Mouse (Mus musculus) lung, embryonic 16.5 days (tissue): ENCODE data around the gene Ttc7. TPM values are rescaled to one million over a fixed set of nuclear protein-coding genes. Genes with fewer than 3 reads are reported as not detected.

Source experiments
- ATAC-seq: fragments of 200-750 bp; cut with Nextera tagmentation; 2 replicates; pipeline ENCODE4 v1.8.0; 2017; ENCODE audit warnings: low read depth, mild to moderate bottlenecking, moderate library complexity
- H3K27ac ChIP-seq: fragments of 300-500 bp; sonication (generic); 2 replicates; pipeline ENCODE4 v1.5.1; 2014; ENCODE audit warnings: mild to moderate bottlenecking, control low read depth, low read length
- H3K27me3 ChIP-seq: fragments of 300-500 bp; sonication (generic); 2 replicates; pipeline ENCODE4 v1.6.1; 2014; ENCODE audit warnings: low read depth, low read length, mixed read lengths; ENCODE audit not compliant: control insufficient read depth, insufficient read depth
- H3K36me3 ChIP-seq: fragments of 300-500 bp; sonication (generic); 2 replicates; pipeline ENCODE4 v1.6.1; 2014; ENCODE audit warnings: low read length; ENCODE audit not compliant: control insufficient read depth, insufficient read depth
- H3K4me1 ChIP-seq: fragments of 300-500 bp; sonication (generic); replicated peaks from 2 replicates; pipeline ENCODE4 v1.6.1; 2014; ENCODE audit warnings: low read length, mixed read lengths; ENCODE audit not compliant: control insufficient read depth, insufficient read depth
- H3K4me2 ChIP-seq: fragments of 300-500 bp; sonication (generic); 2 replicates; pipeline ENCODE4 v1.6.1; 2014; ENCODE audit warnings: low read depth, low read length, control low read depth
- H3K4me3 ChIP-seq: fragments of 300-500 bp; sonication (generic); 2 replicates; pipeline ENCODE4 v1.5.1; 2014; ENCODE audit warnings: mild to moderate bottlenecking, low read length, control low read depth
- H3K9ac ChIP-seq: fragments of 300-500 bp; sonication (generic); 2 replicates; pipeline ENCODE4 v1.6.1; 2014; ENCODE audit warnings: low read length, control low read depth
- H3K9me3 ChIP-seq: fragments of 300-500 bp; sonication (generic); 2 replicates; pipeline ENCODE4 v1.6.1; 2016; ENCODE audit warnings: low read length; ENCODE audit not compliant: control insufficient read depth
- WGBS: fragments of 180-500 bp; shearing (Covaris S2); extraction: QIAGEN DNeasy Blood & Tissue Kit; methylation state at CpG from one replicate; pipeline ENCODE4 v1.1.7; 2014; 5-methylcytosine and 5-hydroxymethylcytosine counted together
- polyA plus RNA-seq: library from polyadenylated mRNA; unstranded; fragments of >200 nt; fragmentation: Nextera tagmentation; extraction: Ambion mirVana; gene quantifications from 2 replicates; pipeline ENCODE4 v1.2.1, GENCODE M21; 2015

Ttc7 gene
- polyA plus RNA-seq, 1 experiment from 2014 or later = 6.4 TPM

GRCm38 (mm10) chr17:87351241-87352105 lies 68.8 kb downstream of the Ttc7 start:
- H3K36me3 ChIP-seq = no peaks in the 10 kb centered on the region
- WGBS = 16% methylated on average over 20 of the region's 20 CpGs
- H3K27ac ChIP-seq = peak overlapping the region; percentile 55
- no peak overlapping the region for H3K4me3 ChIP-seq
- H3K9me3 ChIP-seq = no peaks in the 10 kb centered on the region
- peak overlapping the region; percentile 10; the same call in 1 of the 2 replicates for H3K9ac ChIP-seq
- H3K4me2 ChIP-seq = no peak overlapping the region
- ATAC-seq = peak; percentile 44
- H3K27me3 ChIP-seq = no peaks in the 10 kb centered on the region
- H3K4me1 ChIP-seq = peaks cover 19% of the 10 kb centered on the region

DNA sequence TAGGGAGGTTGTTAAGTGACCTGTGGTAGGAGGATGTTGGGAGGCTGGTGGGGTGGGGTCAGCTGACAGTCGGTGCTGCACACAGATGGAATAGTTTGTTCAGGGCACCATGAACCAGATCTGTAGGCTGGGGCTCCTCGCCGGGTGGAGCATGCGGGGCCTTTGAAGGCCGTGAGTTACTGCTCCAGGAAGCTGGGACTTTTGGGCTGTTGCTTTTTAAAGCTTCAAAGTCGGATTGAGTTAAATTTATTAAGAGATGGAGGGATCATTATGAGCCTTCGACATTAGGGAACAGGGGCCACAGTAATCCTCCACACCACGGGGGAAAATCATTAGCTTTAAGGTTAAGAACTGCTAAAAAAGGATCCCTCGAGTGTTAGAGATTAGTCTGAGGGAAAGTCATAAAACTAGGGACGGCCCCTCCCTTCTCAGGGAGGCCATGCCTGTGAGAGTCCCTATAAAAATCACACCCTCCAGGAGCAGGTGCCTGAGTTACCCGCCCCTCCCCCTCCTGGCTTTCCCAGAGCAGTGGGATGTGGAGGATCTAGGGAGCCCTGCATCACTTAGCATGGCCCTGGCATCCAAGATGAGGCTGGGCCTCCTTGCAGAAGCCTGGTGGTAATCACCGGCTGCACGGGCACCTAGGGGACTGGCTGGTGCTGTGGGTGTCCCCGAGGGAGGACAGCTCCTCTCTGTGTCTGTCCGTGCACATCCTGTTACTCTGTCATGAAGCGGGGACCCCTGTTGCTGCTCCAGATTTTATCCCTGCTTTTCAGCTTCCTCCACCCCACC lies 69.6 kb downstream of the Ttc7 start:
- no peak for ATAC-seq
- Histone ChIP-seq H3K4me2 (no peak overlapping the region), H3K27me3 (no peaks in the 10 kb centered on the region), H3K9me3 (no peaks in the 10 kb centered on the region), H3K4me1 (peaks cover 19% of the 10 kb centered on the region), H3K4me3 (no peak overlapping the region), H3K9ac (no peak overlapping the region), H3K27ac (no peak overlapping the region; the same call in 1 of the 2 replicates), H3K36me3 (no peaks in the 10 kb centered on the region)
- 51% methylated on average over 16 of the region's 16 CpGs for WGBS

GRCm38 (mm10) chr17:87352898-87353225 lies 70.2 kb downstream of the Ttc7 start:
- Histone ChIP-seq H3K4me1 (peaks cover 19% of the 10 kb centered on the region), H3K27ac (no peak overlapping the region), H3K9me3 (no peaks in the 10 kb centered on the region), H3K4me3 (no peak overlapping the region), H3K36me3 (no peaks in the 10 kb centered on the region), H3K4me2 (no peak overlapping the region), H3K9ac (no peak overlapping the region), H3K27me3 (no peaks in the 10 kb centered on the region)
- no peak for ATAC-seq
- WGBS = 63% methylated on average over 1 of the region's 1 CpGs

- Histone ChIP-seq H3K4me2 (no peak overlapping the region), H3K4me3 (no peak overlapping the region), H3K27ac (no peak overlapping the region), H3K36me3 (no peaks in the 10 kb centered on the region), H3K4me1 (peaks cover 19% of the 10 kb centered on the region), H3K9me3 (no peaks in the 10 kb centered on the region), H3K9ac (no peak overlapping the region), H3K27me3 (no peaks in the 10 kb centered on the region)
- ATAC-seq = no peak
- 90% methylated on average over 8 of the region's 8 CpGs for WGBS
Observed at GRCm38 (mm10) chr17:87353745-87354320, 71.1 kb downstream of the Ttc7 start.

GRCm38 (mm10) chr17:87355456-87355855 lies 72.8 kb downstream of the Ttc7 start:
- H3K4me3 ChIP-seq = no peak overlapping the region
- no peaks in the 10 kb centered on the region for H3K36me3 ChIP-seq
- H3K4me1 ChIP-seq = peaks cover 19% of the 10 kb centered on the region
- no peak overlapping the region for H3K27ac ChIP-seq
- no peak for ATAC-seq
- H3K4me2 ChIP-seq = no peak overlapping the region
- WGBS = 60% methylated on average over 8 of the region's 8 CpGs
- no peaks in the 10 kb centered on the region for H3K9me3 ChIP-seq
- no peak overlapping the region for H3K9ac ChIP-seq
- no peaks in the 10 kb centered on the region for H3K27me3 ChIP-seq

DNA sequence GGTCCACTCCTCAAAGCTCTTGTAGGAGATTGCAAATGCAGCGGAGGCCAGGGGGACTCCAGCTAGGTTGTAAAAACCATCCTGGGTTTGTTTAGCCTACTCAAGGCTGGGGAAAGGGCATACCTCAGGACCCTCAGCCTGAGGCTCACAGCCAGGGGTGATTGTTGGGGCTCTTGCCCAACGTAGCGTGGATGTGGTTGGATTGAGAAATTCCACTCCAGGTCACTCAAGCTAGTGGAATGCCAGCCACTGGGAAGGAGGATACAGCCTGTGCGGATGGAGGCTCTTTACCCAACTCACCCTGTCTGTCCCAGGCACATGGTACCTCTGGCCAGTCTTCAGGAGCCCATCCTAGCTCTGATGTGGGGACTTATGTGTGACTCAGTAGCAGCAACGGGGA lies 73.6 kb downstream of the Ttc7 start:
- H3K9ac ChIP-seq = no peak overlapping the region
- H3K9me3 ChIP-seq = no peaks in the 10 kb centered on the region
- WGBS = 72% methylated on average over 5 of the region's 5 CpGs
- H3K4me1 ChIP-seq = peaks cover 11% of the 10 kb centered on the region
- no peak overlapping the region for H3K4me3 ChIP-seq
- no peaks in the 10 kb centered on the region for H3K36me3 ChIP-seq
- no peak for ATAC-seq
- no peak overlapping the region for H3K4me2 ChIP-seq
- no peaks in the 10 kb centered on the region for H3K27me3 ChIP-seq
- no peak overlapping the region for H3K27ac ChIP-seq

DNA sequence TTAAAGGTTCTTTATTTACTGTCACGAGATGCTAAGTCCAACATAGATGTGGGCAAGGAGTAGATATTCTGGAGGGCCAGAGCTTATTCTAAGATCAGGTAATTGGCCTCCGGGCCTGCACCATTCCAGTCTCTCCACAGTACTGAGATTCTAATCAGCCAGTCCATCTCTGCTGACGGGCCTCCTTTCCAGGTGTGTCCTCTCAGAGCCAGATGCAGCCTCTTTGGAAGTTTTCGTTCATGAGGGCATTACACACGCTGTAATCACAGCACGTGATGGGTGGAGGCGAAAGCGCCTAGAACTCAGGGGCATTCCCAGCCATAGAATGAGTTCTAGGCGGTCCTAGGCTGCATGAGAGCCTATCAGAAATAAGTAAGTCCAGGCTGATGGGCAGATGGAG lies 74.8 kb downstream of the Ttc7 start:
- Histone ChIP-seq H3K27ac (no peak overlapping the region), H3K36me3 (no peaks in the 10 kb centered on the region), H3K27me3 (no peaks in the 10 kb centered on the region), H3K4me3 (no peak overlapping the region), H3K9me3 (no peaks in the 10 kb centered on the region), H3K4me2 (no peak overlapping the region), H3K4me1 (0 out of 2 replicates have a peak, but pooled peaks cover under 1% of the 10 kb centered on the region), H3K9ac (no peak overlapping the region)
- WGBS = 60% methylated on average over 9 of the region's 9 CpGs
- no peak for ATAC-seq

GRCm38 (mm10) chr17:87361132-87361531 lies 78.4 kb downstream of the Ttc7 start:
- H3K4me3 ChIP-seq = no peak overlapping the region

DNA sequence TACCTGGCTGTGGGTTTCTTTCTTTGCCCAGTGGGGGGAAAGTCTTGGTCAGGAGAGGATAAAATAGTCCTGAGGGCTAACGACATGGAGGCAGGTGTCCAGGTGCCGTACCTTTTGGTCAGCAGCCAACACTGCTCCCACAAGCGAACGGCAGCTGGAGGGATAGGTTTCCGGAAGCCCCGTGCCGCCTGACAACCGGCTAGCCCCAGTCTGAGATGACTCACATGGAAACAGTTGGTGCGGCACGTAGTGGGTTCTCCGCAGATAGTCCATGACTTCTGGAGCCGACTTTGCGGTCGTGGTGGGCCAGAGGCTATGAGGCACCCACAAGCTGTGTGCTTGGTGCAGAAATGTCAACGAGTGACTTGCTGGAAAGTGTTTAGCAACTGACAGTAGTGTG lies 81.4 kb downstream of the Ttc7 start:
- Histone ChIP-seq H3K4me1 (peaks cover 12% of the 10 kb centered on the region), H3K27me3 (no peaks in the 10 kb centered on the region), H3K9me3 (no peaks in the 10 kb centered on the region), H3K36me3 (no peaks in the 10 kb centered on the region), H3K27ac (no peak overlapping the region), H3K4me3 (no peak overlapping the region), H3K4me2 (no peak overlapping the region), H3K9ac (no peak overlapping the region)
- 82% methylated on average over 15 of the region's 15 CpGs for WGBS
- no peak for ATAC-seq

More at GRCm38 (mm10) chr17:87361132-87361531, 78.4 kb downstream of the Ttc7 start:
- WGBS = 63% methylated on average over 3 of the region's 3 CpGs
- Histone ChIP-seq H3K4me1 (no peaks in the 10 kb centered on the region), H3K27me3 (no peaks in the 10 kb centered on the region), H3K4me2 (no peak overlapping the region), H3K27ac (no peak overlapping the region), H3K36me3 (no peaks in the 10 kb centered on the region), H3K9ac (no peak overlapping the region), H3K9me3 (no peaks in the 10 kb centered on the region)
- no peak for ATAC-seq
